Mouse (Mus musculus): ENCODE measurements around the gene Ap5s1. TPM values are rescaled to one million over a fixed set of nuclear protein-coding genes. Genes with fewer than 3 reads are reported as not detected.
A peak's percentile ranks its signal among the peaks of the same experiment; 100 is the strongest.

Ap5s1 gene
- total RNA-seq, 1 experiment from 2014 or later: 5.0 TPM

GRCm38 (mm10) chr2:131234970-131235635 is 28.2 kb downstream of the Ap5s1 start:
- ATAC-seq (replicated peaks in 1 of 2; ENCODE audit: insufficient read depth in 1 of 2, low FRiP score in 2 of 2, low TSS enrichment in 1 of 2, low read depth in 1 of 2, poor library complexity in 2 of 2, severe bottlenecking in 2 of 2): no peak

- ATAC-seq (replicated peaks in 1 of 2; ENCODE audit: insufficient read depth in 1 of 2, low FRiP score in 2 of 2, low TSS enrichment in 1 of 2, low read depth in 1 of 2, poor library complexity in 2 of 2, severe bottlenecking in 2 of 2): no peak
Observed at GRCm38 (mm10) chr2:131242180-131242579, 35.3 kb downstream of the Ap5s1 start.

- no peak for ATAC-seq (replicated peaks in 1 of 2; ENCODE audit: insufficient read depth in 1 of 2, low FRiP score in 2 of 2, low TSS enrichment in 1 of 2, low read depth in 1 of 2, poor library complexity in 2 of 2, severe bottlenecking in 2 of 2)
Observed at GRCm38 (mm10) chr2:131242929-131243328, 36.1 kb downstream of the Ap5s1 start.

GRCm38 (mm10) chr2:131253681-131254328 is 46.9 kb downstream of the Ap5s1 start:
- peak; percentile 90 to 93 for ATAC-seq (replicated peaks in 1 of 2; ENCODE audit: insufficient read depth in 1 of 2, low FRiP score in 2 of 2, low TSS enrichment in 1 of 2, low read depth in 1 of 2, poor library complexity in 2 of 2, severe bottlenecking in 2 of 2)

- 0 out of 4 replicates have a peak, but pooled peaks of 1 of the 2 experiments have one; percentile 34 for ATAC-seq (replicated peaks in 1 of 2; ENCODE audit: insufficient read depth in 1 of 2, low FRiP score in 2 of 2, low TSS enrichment in 1 of 2, low read depth in 1 of 2, poor library complexity in 2 of 2, severe bottlenecking in 2 of 2)
Observed at GRCm38 (mm10) chr2:131254329-131254713, 47.4 kb downstream of the Ap5s1 start.

- no peak for ATAC-seq (replicated peaks in 1 of 2; ENCODE audit: insufficient read depth in 1 of 2, low FRiP score in 2 of 2, low TSS enrichment in 1 of 2, low read depth in 1 of 2, poor library complexity in 2 of 2, severe bottlenecking in 2 of 2)
Observed at GRCm38 (mm10) chr2:131255738-131256137, 48.9 kb downstream of the Ap5s1 start.

- ATAC-seq (replicated peaks in 1 of 2; ENCODE audit: insufficient read depth in 1 of 2, low FRiP score in 2 of 2, low TSS enrichment in 1 of 2, low read depth in 1 of 2, poor library complexity in 2 of 2, severe bottlenecking in 2 of 2): no peak
Observed at GRCm38 (mm10) chr2:131258693-131259092, 51.8 kb downstream of the Ap5s1 start.

- ATAC-seq (replicated peaks in 1 of 2; ENCODE audit: insufficient read depth in 1 of 2, low FRiP score in 2 of 2, low TSS enrichment in 1 of 2, low read depth in 1 of 2, poor library complexity in 2 of 2, severe bottlenecking in 2 of 2): no peak
Observed at GRCm38 (mm10) chr2:131260544-131261307, 53.8 kb downstream of the Ap5s1 start.

GRCm38 (mm10) chr2:131261481-131262212 is 54.8 kb downstream of the Ap5s1 start:
- peak; percentile 35 to 43 for ATAC-seq (replicated peaks in 1 of 2; ENCODE audit: insufficient read depth in 1 of 2, low FRiP score in 2 of 2, low TSS enrichment in 1 of 2, low read depth in 1 of 2, poor library complexity in 2 of 2, severe bottlenecking in 2 of 2)

- peak; percentile 98 to 99 for ATAC-seq (replicated peaks in 1 of 2; ENCODE audit: insufficient read depth in 1 of 2, low FRiP score in 2 of 2, low TSS enrichment in 1 of 2, low read depth in 1 of 2, poor library complexity in 2 of 2, severe bottlenecking in 2 of 2)
Observed at GRCm38 (mm10) chr2:131262213-131262672, 55.4 kb downstream of the Ap5s1 start, which contains the start of gene Pank2. Pank2 (plus strand) TSS chr2:131262495.

Other genes starting within 250 kb of the Ap5s1 start
- gene Gfra4, start 164.0 kb upstream of the Ap5s1 start, total RNA-seq (2017): 5.2 TPM in 1 of 2 replicates, not detected in the other
- not detected in 2 replicates for gene Adam33, start 143.3 kb upstream of the Ap5s1 start, total RNA-seq (2017)
- gene Siglec1, start 120.3 kb upstream of the Ap5s1 start, total RNA-seq (2017): 0.19 TPM in 1 of 2 replicates, not detected in the other
- gene Hspa12b, start 79.8 kb upstream of the Ap5s1 start, total RNA-seq (2017): 3.3 and 5.7 TPM in 2 replicates
- gene Gm11037, start 73.6 kb upstream of the Ap5s1 start, total RNA-seq (2017): not detected in 2 replicates
- 13.5 and 25.8 TPM in 2 replicates for gene 1700037H04Rik, start 47.0 kb upstream of the Ap5s1 start, total RNA-seq (2017)
- gene Cenpb, start 27.0 kb upstream of the Ap5s1 start, total RNA-seq (2017): 15.4 and 17.4 TPM in 2 replicates
- 14.8 and 23.1 TPM in 2 replicates for gene Cdc25b, start 20.1 kb upstream of the Ap5s1 start, total RNA-seq (2017)
- 1.8 and 4.7 TPM in 2 replicates for gene Spef1, start 19.8 kb upstream of the Ap5s1 start, total RNA-seq (2017)
- gene Mavs, start 27.0 kb downstream of the Ap5s1 start, total RNA-seq (2017): 15.9 and 17.3 TPM in 2 replicates
- gene Pank2, start 55.4 kb downstream of the Ap5s1 start, total RNA-seq (2017): 76.2 and 88.0 TPM in 2 replicates
- 7.1 and 11.0 TPM in 2 replicates for gene Rnf24, start 145.8 kb downstream of the Ap5s1 start, total RNA-seq (2017)